Mouse (Mus musculus): ENCODE measurements at regions not wholly inside any gene's neighbourhood (a gene's known extent, or its start where the extent isn't known, plus 50 kb on each side); places are given as distances from the start of the nearest gene placed in this dataset.

- TF ChIP-seq EP300 (IDR thresholded peaks at IDR 0.05) (no peak), CTCF (IDR thresholded peaks at IDR 0.05) (no peak)
These were observed 545.5 kb upstream of the Stxbp6 start for GRCm38 (mm10) chr12:45620056-45620455.
